Mouse (Mus musculus) cerebellum, postnatal 36 days (tissue): Measurements from ENCODE around the gene Vsir.

Source experiments
- DNase-seq, 2 experiments: peaks; one replicate each; pipeline ENCODE4 v3.0.0; 2021 to 2022; ENCODE audit warnings: mixed read lengths in 2 of 2

The Vsir gene

GRCm38 (mm10) chr10:60346701-60347405 lies at the start of gene Vsir:
TSS of gene Vsir (plus strand) at chr10:60346851.
- DNase-seq: peak in 1 of 2 experiments; percentile 21

DNA sequence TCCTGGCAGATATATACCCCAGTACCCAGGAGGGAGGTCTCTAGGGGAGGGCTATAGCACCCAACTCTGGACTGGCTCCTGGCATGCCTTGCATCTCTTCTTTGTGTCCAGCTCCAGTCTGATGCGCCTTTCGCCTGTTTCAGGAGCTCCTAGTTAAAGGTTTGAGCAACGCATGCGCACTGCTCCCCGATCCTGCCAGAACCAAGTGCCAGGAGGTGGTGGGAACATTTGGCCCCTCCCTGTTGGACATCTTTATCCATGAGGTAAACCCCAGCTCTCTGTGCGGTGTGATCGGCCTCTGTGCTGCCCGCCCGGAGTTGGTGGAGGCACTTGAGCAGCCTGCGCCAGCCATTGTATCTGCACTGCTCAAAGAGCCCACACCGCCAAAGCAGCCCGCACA lies 47.0 kb upstream of the Vsir start:
- DNase-seq: no peak

GRCm38 (mm10) chr10:60303419-60303818 lies 43.2 kb upstream of the Vsir start:
- DNase-seq: no peak

DNA sequence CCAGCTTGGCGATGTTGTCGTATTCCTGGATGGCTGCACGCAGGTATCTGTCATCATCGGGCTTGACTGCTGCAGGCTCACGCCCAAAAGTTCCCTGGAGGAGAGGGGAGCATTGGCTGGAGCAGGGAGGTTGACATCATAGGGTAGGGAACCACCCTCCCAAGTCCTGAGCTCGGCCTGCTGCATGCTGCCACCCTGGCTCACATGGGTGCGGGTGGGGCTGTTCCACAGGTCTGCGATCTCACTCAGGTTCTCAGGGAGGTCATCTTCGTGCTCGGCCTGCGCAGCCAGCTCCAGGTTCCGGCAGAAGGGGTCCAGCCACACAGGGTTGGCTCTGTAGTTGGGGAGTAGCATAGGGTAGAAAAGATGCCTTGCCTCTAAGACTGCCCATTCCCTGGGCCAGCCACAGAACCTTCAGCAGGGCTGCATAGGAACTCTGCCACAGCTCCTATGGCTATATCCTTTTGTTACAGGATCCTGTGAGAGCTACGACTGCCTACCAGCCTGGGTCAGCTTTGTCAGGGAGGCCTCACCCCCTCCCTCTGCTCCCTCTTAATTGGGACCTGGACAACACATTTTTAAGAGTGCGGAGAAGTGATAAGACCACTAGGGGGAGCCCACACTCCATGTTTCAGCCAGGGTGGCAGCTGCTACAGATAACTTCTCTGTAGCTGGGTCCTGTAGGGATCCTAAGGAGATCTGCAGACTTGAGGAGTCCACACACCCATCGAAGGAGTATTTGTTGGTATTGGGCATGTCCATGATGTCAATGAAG lies 41.6 kb upstream of the Vsir start:
- DNase-seq: peak; percentile 70 to 75

DNA sequence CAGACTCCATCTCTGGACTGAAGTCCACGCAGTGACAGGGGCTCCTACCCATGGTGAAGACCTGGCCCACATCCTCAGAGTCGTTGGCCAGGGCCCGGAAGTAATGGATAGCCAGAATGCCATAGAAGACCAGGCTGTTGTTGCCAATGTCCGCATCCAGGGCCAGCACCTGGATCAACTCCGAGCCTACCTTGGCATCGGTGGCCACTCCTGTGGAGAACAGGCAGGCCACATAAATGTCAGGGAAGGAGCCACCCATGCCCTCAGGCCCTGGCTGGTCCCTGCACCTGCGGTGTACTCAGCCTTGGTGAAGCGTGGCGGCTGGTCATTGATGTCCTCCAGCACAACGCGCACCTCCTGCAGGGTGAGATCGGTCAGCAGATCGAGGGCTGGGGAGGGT lies 36.0 kb upstream of the Vsir start:
- peak; percentile 43 for DNase-seq

- no peak for DNase-seq
Observed at GRCm38 (mm10) chr10:60313606-60314005, 33.0 kb upstream of the Vsir start.

- DNase-seq: no peak
Observed at GRCm38 (mm10) chr10:60316166-60316565, 30.5 kb upstream of the Vsir start.

- no peak for DNase-seq
Observed at GRCm38 (mm10) chr10:60328963-60329650, 17.5 kb upstream of the Vsir start.

GRCm38 (mm10) chr10:60334583-60334982 lies 12.1 kb upstream of the Vsir start:
- DNase-seq: no peak

- no peak for DNase-seq
Observed at GRCm38 (mm10) chr10:60335021-60335420, 11.6 kb upstream of the Vsir start.

GRCm38 (mm10) chr10:60341528-60341927 lies 5.1 kb upstream of the Vsir start:
- no peak for DNase-seq

DNA sequence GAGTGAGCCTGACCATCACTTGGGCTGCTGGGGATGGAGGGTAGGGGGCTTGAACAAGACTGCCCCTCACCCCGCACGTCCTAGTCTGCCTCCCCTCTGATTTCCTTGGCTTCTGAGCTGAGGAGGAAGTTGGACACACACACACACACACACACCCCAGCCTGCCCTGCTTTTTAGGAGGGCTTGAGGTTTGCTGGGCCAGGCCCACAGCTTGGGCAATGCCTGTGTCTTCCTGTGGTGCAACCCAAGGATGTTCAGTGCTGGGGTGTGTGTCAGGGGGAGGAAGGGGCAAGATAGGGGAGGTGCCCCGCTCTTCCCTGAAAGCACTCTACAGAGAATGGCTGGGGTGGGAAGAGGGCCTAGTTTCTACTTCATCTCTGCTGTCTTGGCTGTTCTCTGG lies 2.5 kb upstream of the Vsir start:
- DNase-seq: no peak

DNA sequence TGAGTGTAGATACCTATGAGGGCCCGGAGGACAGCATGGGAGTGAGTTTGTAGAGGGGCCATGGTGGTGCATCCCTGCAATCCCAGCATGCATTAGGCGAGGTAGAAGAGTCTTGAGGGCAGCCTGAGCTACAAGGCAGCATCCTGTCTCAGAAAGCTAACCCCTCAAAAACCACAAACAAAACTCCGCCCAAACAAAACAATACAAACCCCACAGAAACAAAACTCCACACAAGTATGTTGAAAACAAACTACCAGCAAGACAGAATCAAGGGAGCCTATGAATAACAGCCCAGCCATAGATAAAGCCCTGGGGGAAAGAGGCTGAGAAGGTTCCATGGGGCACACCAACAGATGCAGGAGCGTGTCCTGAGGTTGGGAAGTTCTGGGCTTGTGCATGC lies 595 bp upstream of the Vsir start:
- no peak for DNase-seq

DNA sequence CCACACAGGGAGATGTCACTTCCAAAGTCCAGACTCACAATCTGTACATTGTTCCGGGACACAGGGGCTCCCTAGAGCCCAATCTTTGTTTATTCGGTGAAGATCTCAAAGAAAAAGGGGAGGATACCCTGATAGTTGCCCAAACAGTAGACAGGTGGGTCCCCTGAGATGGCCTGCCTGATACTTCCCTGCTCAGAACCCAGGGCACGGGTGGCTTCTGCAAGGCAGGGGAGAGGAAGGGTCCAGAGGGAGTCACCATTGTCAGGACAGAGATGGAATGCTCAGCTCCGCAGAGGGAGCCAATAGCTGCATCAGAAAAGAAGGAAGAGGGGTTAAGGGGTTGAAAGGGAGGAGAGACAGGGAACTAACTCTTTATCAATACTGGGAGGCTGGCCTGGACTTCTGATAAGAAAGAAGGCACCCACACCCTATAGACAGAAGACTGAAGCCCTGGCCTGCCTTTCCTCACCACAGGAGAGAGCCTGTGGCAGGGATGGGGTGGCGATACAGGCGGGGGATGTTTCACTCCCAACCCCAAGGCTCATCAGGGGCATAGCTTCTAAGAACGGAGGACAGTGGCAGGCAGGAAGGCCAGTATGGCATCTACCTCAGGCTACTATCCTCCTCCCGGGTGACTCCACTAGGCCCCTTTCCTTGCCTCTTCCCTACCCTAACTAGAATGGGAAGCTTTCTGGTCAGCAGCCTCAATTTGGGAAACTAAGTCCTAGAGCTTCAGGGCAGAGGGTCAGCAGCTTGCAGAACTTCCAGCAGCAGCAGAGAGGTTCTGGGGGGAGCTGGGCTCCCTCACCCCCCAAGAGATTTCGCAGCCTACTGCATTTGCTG lies 1.3 kb downstream of the Vsir start:
- no peak for DNase-seq

DNA sequence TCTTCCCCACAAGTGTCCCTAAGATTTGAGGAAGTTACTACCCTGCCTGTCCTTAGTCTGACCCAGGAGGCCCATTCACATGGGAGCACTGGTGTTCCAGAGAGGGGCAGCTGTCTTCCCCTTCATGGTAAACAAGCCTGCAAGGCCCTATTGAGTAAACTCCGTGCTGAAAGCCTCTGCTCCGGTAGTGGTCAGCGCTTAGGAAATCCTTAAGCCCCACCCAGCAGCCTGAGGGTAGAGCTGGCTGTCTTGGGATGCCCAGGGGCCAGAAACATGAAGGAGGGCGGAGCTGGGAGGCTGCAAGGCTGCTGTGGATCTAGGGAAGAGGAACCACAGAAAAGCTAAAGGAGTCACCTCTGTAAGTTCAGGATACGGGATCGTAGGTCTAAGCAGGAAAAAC lies 2.4 kb downstream of the Vsir start:
- no peak for DNase-seq

DNA sequence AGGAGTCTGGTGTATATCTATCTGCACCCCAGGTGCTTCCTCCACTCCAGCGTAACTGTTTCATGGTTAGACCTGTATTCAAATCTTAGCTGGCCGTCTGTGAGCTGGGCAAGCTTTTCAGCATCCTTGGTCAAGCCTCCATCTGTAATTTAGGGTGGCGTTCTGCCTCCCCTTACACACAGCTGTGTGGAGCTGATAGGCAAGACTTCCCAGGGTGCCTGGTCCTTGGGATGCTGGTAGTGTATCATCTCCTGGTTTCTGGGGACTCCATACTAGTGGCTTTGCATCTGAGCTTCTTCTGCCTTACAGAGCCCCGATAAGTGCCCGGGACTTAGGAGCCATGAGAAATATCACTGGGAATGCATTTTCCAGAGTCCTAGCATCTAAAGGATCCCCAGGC lies 3.0 kb downstream of the Vsir start:
- DNase-seq: no peak

DNA sequence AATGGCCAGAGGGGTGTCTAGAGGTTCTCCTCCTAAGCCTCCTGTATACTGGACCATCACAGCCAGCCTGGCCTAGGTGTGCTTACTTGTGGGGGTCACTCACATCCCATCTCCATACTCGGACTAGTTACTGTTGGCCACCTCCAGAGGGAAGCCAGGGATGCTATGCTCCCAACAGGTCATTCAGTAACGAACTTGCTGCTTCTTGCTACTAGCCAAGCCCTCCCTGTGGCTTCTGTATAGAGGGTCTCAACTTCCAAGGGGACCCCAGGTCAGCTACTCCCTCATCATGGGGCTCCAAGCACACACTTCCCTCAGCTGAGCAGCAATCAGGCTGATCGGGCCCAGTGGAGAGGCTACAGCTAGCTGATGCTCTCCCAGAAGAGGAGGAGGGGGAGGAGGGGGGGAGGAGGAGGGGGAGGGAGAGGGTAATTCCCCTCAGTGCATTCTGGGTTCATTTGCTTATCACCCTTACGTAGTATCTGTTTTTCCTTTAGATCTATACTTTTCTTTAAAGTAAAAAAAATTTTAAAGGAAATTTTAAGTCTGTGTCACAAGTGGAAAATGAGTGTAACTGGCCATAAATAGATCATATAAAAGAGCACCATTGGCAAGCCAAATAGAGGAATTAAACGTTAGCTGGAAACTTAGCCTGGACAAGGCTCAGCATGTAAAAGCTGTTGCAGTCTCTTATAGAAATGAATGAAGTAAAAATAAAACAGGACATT lies 3.6 kb downstream of the Vsir start:
- DNase-seq: no peak

DNA sequence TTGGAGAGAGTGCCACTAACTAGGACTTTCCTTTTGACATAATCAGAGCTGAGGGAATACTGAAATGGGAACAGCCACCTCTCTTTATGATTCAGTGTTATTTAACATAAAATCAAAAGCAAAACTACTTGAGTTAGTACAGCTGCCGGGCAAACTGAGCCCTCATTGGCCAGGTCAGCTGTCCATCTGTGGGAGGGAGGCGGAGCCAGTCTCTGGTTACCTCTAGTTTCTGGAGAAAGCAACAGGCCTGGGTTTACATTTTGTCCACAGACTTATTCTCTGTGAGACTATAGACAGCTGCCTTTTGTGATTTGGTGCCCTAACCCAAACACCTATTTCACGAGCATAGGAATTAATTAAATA lies 4.1 kb downstream of the Vsir start:
- peak; percentile 38 to 48 for DNase-seq

DNA sequence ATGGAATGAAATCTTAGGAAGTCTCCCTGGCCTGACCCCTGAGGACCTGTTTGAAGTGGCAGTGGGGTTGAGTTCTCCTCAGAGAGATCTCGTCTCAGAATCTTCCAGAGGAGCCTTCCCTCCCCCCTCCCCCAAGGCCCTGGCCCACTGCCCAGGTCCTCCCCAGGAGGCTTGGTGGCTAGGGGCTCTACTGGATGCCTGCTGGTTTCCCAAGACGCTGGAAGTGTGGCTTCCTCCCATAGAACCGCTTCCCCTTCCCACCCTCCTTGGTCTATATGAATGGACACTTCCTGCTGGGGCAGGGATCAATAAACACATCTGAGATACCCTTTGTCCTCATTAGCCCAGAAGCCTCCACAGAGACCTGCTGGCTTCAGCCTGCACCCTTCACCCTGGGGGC lies 4.6 kb downstream of the Vsir start:
- no peak for DNase-seq

DNA sequence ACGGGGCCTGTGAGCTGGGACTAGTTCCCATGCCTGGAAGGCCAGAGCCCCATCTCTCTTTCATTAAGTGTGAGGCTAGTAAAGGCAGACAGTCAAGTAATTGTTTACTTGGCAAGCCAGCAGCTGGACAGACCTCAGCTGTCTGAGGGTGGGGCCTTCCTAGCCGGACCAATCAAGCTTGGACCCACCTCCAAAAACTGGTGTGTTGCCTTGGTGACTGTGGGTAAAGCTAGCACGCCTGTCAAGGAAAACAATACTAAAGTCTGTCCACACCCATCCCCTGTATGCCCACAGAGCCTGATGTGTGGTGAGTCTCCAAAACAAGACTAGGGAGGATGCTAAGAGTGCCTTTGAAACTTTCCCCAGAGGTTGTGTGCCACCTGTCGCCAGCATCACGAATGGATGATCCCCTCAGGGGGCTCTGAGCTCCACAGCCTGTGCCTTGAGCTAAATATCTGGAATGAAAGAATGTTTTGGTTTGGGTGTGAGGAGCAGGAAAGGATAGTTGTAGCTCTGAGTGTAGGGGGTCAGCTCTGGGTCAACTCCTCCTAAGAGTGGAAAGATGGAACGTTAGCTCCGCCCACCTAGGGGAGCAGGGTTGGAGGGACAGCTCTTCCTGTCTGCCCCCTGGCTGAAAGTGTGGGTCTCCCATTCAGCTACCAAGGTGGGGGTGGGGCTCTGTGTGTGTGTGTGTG lies 5.3 kb downstream of the Vsir start:
- DNase-seq: no peak

DNA sequence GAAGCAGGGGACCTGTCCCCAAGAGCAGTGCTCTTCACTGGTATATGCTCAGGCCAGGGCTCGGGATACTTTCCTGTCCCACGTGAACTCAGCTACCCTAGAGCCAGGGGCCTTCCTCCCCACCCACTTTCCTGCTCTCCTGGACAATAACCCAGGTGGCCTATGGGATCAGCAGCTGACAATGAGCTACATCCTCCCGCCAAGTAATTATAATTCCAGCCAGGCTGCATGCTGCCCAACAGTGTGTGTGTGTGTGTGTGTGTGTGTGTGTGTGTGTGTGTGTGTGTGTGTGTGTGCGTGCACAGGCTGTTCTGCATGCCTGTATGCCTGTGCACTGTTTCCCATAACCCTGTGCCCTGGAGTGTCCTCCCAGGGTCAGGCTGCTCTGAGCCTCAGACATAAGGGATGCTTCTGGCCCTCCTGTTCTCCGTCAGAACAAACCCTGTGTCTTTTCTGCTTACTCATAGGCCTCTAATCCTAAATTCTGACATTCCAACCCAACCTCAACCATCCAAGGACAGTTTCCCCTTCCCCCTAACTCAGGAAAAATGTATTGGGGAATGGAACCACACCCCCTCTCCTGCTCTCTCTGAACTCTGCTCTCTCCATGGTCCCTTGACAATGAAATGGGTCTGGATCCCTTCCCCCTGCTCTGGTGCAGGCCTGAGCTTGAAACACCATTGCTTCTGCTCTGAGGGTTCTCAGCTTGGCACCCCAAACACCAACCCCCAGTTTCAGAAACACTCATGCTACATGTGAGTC lies 6.8 kb downstream of the Vsir start:
- no peak for DNase-seq
